Mouse (Mus musculus) liver, embryonic 12.5 days (tissue): Measurements from ENCODE around the gene Sirt1. TPM values are rescaled to one million over a fixed set of nuclear protein-coding genes. Genes with fewer than 3 reads are reported as not detected.

ENCODE experiments used
- ATAC-seq: fragments of 200-750 bp; cut with Nextera tagmentation; 2 replicates; pipeline ENCODE4 v1.8.0; 2017; ENCODE audit warnings: moderate number of reproducible peaks, mild to moderate bottlenecking, moderate library complexity
- H3K27ac ChIP-seq: fragments of 300-500 bp; sonication (generic); 2 replicates; pipeline ENCODE4 v1.5.1; 2016; ENCODE audit warnings: mild to moderate bottlenecking
- H3K27me3 ChIP-seq: fragments of 300-500 bp; sonication (generic); replicated peaks from 2 replicates; pipeline ENCODE4 v1.6.1; 2016; ENCODE audit warnings: mild to moderate bottlenecking, moderate library complexity
- H3K36me3 ChIP-seq: fragments of 300-500 bp; sonication (generic); 2 replicates; pipeline ENCODE4 v1.6.1; 2016; ENCODE audit warnings: mild to moderate bottlenecking, moderate library complexity
- H3K4me1 ChIP-seq: fragments of 300-500 bp; sonication (generic); 2 replicates; pipeline ENCODE4 v1.6.1; 2016
- H3K4me2 ChIP-seq: fragments of 300-500 bp; sonication (generic); 2 replicates; pipeline ENCODE4 v1.6.1; 2016; ENCODE audit warnings: mild to moderate bottlenecking, moderate library complexity
- H3K4me3 ChIP-seq: fragments of 300-500 bp; sonication (generic); 2 replicates; pipeline ENCODE4 v1.5.1; 2016; ENCODE audit warnings: mild to moderate bottlenecking, moderate library complexity
- H3K9ac ChIP-seq: fragments of 300-500 bp; sonication (generic); 2 replicates; pipeline ENCODE4 v1.6.1; 2016; ENCODE audit warnings: mild to moderate bottlenecking, moderate library complexity
- H3K9me3 ChIP-seq: fragments of 300-500 bp; sonication (generic); replicated peaks from 2 replicates; pipeline ENCODE4 v1.6.1; 2016; ENCODE audit warnings: mild to moderate bottlenecking, moderate library complexity
- WGBS: fragments of 180-500 bp; shearing (Covaris S2); methylation state at CpG from one replicate; pipeline ENCODE4 v1.1.7; 2016; ENCODE audit not compliant: insufficient replicate concordance; 5-methylcytosine and 5-hydroxymethylcytosine counted together
- polyA plus RNA-seq: library from polyadenylated mRNA; unstranded; fragments of >200 nt; fragmentation: Nextera tagmentation; extraction: Ambion mirVana; gene quantifications from 2 replicates; pipeline ENCODE4 v1.2.1, GENCODE M21; 2016

The Sirt1 gene
- 6.0 and 7.5 TPM in 2 replicates for polyA plus RNA-seq

GRCm38 (mm10) chr10:63381498-63382280 lies at the start of gene Sirt1:
TSS of gene Sirt1 (minus strand) at chr10:63381704.
- Histone ChIP-seq H3K4me3 (peak within 1 kb of the TSS; percentile 67), H3K4me2 (peak within 1 kb of the TSS; percentile 88), H3K27ac (no peak within 1 kb of the TSS), H3K9me3 (no peaks in the 10 kb centered on the region), H3K9ac (peak within 1 kb of the TSS; percentile 72), H3K36me3 (no peaks in the 10 kb centered on the region), H3K4me1 (peaks cover 16% of the 10 kb centered on the region), H3K27me3 (no peaks in the 10 kb centered on the region; the same call in 1 of the 2 replicates)
- 8% methylated on average over 24 of the region's 24 CpGs for WGBS
- no peak for ATAC-seq

- peak; percentile 93 for ATAC-seq
- H3K36me3 ChIP-seq: no peaks in the 10 kb centered on the region
- peak within 1 kb of the TSS; percentile 86 for H3K9ac ChIP-seq
- peak within 1 kb of the TSS; percentile 86 for H3K4me3 ChIP-seq
- no peaks in the 10 kb centered on the region for H3K27me3 ChIP-seq
- peak within 1 kb of the TSS; percentile 85 for H3K27ac ChIP-seq
- H3K4me1 ChIP-seq: peaks cover 30% of the 10 kb centered on the region
- under 1% methylated on average over 55 of the region's 55 CpGs for WGBS
- peak within 1 kb of the TSS; percentile 78 for H3K4me2 ChIP-seq
- no peaks in the 10 kb centered on the region for H3K9me3 ChIP-seq
Measured at GRCm38 (mm10) chr10:63429785-63430305, 48.3 kb upstream of the Sirt1 start, which contains the start of gene Ctnna3. TSS of gene Ctnna3 (plus strand) at chr10:63430098.

- under 1% methylated on average over 34 of the region's 34 CpGs for WGBS
- H3K4me1 ChIP-seq: peaks cover 33% of the 10 kb centered on the region
- H3K36me3 ChIP-seq: no peaks in the 10 kb centered on the region
- H3K9me3 ChIP-seq: no peaks in the 10 kb centered on the region
- peak overlapping the region; percentile 78 for H3K4me2 ChIP-seq
- peak overlapping the region; percentile 86 for H3K4me3 ChIP-seq
- H3K27me3 ChIP-seq: no peaks in the 10 kb centered on the region
- peak overlapping the region; percentile 86 for H3K9ac ChIP-seq
- H3K27ac ChIP-seq: peak overlapping the region; percentile 85
- peak; percentile 85 for ATAC-seq
Measured at GRCm38 (mm10) chr10:63429380-63429779, 47.9 kb upstream of the Sirt1 start.

DNA sequence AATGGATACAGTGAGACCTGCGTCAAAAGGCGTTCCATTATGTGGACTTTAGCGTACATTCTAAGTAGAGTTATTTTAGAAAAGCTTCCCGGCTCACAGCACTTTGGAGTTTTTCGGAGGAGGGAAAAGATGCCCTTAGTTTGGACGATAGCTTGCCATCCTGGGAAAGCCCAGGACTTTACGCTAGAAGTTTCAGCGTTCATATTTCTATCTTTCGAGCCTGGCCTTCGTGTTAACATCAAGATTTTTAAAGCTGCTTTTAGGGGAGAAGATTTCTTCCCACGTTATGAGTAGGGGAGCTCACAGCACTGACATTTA lies 47.5 kb upstream of the Sirt1 start:
- Histone ChIP-seq H3K4me3 (peak overlapping the region; percentile 86), H3K4me1 (peaks cover 37% of the 10 kb centered on the region), H3K9me3 (no peaks in the 10 kb centered on the region), H3K27ac (no peak overlapping the region), H3K4me2 (peak overlapping the region; percentile 78), H3K36me3 (no peaks in the 10 kb centered on the region), H3K9ac (peak overlapping the region; percentile 64), H3K27me3 (no peaks in the 10 kb centered on the region)
- no peak for ATAC-seq
- 5% methylated on average over 11 of the region's 11 CpGs for WGBS

DNA sequence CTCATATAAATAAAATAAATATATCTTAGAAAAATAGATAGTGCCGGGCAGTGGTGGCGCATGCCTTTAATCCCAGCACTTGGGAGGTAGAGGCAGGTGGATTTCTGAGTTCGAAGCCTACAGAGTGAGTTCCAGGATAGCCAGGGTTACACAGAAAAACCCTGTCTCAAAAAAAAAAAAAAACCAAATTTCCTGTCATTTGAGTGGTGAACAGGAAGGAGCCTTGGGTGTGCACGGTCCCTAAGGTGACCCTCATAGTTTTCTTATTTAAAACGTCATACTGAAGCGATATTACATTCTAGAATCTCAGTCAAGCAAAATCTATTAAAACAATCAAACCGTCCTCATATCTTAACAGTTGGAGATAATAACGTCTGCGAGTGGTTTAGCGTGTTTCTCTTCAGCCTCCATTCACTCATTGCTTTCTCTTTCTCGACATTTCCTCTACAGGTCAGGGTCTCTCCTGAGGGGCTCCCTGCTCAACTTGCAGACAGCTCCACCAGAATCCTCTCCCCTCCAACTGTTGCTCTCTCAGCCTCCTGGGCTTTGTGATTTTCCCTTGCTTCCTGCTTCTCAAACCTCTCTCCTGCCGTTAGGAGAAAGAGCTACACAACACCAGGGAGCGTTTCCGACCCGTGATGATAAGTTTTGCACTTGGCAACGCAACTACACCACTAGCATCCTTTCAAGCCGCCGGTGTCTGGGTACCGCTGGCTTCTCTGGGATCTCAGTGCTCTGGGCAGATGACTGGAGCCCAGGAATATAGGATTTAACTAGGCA lies 46.9 kb upstream of the Sirt1 start:
- Histone ChIP-seq H3K9me3 (no peaks in the 10 kb centered on the region), H3K27me3 (no peaks in the 10 kb centered on the region), H3K4me2 (peak overlapping the region; percentile 78), H3K36me3 (no peaks in the 10 kb centered on the region), H3K4me1 (peaks cover 42% of the 10 kb centered on the region), H3K9ac (peak overlapping the region; percentile 64), H3K27ac (no peak overlapping the region), H3K4me3 (peak overlapping the region; percentile 86)
- no peak for ATAC-seq
- 18% methylated on average over 19 of the region's 19 CpGs for WGBS

DNA sequence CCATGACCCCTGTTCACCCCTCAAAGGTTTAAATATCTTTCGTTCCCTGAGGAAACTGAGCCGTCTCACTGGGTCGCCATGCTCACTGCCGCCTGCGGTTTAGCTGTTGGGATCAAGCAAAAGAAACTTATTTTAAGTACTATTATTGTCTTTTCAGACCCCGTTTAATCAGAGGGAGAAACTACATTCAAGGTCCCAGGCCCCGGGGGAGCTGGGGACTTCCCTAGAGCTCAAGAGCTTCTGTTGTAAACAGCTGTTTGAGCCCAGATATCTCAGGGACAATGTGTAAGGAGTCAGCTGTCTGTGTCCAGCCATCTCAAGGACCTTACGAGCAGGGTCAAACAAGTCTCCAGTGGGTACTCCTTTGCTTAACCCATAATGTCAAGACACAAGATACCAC lies 45.6 kb upstream of the Sirt1 start:
- Histone ChIP-seq H3K27ac (no peak overlapping the region), H3K27me3 (no peaks in the 10 kb centered on the region), H3K36me3 (no peaks in the 10 kb centered on the region), H3K4me2 (no peak overlapping the region), H3K4me3 (no peak overlapping the region), H3K9me3 (no peaks in the 10 kb centered on the region), H3K9ac (no peak overlapping the region), H3K4me1 (peaks cover 43% of the 10 kb centered on the region)
- no peak for ATAC-seq
- WGBS: 75% methylated on average over 8 of the region's 8 CpGs

DNA sequence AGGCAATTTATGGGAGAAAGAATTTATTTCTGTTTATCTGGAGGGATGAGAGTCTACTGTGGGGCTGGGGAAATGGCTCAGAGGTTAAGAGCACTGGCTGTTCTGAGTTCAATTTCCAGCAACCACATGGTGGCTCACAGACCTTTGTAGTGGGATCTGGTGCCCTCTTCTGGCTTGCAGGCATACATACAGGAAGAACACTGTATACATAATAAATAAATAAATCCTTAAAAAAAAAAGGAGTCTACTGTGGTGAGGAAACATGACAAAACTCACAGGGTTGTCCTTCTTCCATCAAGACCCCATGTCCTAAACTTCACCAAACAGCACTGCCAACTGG lies 42.9 kb upstream of the Sirt1 start:
- no peak for ATAC-seq
- Histone ChIP-seq H3K4me1 (peaks cover 33% of the 10 kb centered on the region), H3K9me3 (no peaks in the 10 kb centered on the region), H3K27me3 (no peaks in the 10 kb centered on the region; the same call in 1 of the 2 replicates), H3K9ac (no peak overlapping the region), H3K4me2 (no peak overlapping the region), H3K4me3 (no peak overlapping the region), H3K27ac (peak overlapping the region; percentile 81), H3K36me3 (no peaks in the 10 kb centered on the region)

- H3K27ac ChIP-seq: peak overlapping the region; percentile 81
- H3K4me1 ChIP-seq: peaks cover 33% of the 10 kb centered on the region
- peak overlapping the region; percentile 29; the same call in 1 of the 2 replicates for H3K9ac ChIP-seq
- WGBS: 37% methylated on average over 9 of the region's 9 CpGs
- no peaks in the 10 kb centered on the region; the same call in 1 of the 2 replicates for H3K27me3 ChIP-seq
- peak; percentile 88 for ATAC-seq
- peak overlapping the region; percentile 38 for H3K4me2 ChIP-seq
- H3K9me3 ChIP-seq: no peaks in the 10 kb centered on the region
- H3K4me3 ChIP-seq: no peak overlapping the region
- no peaks in the 10 kb centered on the region for H3K36me3 ChIP-seq
Measured at GRCm38 (mm10) chr10:63423591-63424474, 42.3 kb upstream of the Sirt1 start.

- Histone ChIP-seq H3K27me3 (no peaks in the 10 kb centered on the region; the same call in 1 of the 2 replicates), H3K36me3 (no peaks in the 10 kb centered on the region), H3K9ac (no peak overlapping the region), H3K27ac (0 out of 2 replicates have a peak overlapping the region, but pooled peaks have one; percentile 81), H3K4me1 (peaks cover 25% of the 10 kb centered on the region), H3K4me2 (no peak overlapping the region), H3K4me3 (no peak overlapping the region), H3K9me3 (no peaks in the 10 kb centered on the region)
- WGBS: 80% methylated on average over 5 of the region's 5 CpGs
- ATAC-seq: no peak
Measured at GRCm38 (mm10) chr10:63422736-63422992, 41.2 kb upstream of the Sirt1 start.

DNA sequence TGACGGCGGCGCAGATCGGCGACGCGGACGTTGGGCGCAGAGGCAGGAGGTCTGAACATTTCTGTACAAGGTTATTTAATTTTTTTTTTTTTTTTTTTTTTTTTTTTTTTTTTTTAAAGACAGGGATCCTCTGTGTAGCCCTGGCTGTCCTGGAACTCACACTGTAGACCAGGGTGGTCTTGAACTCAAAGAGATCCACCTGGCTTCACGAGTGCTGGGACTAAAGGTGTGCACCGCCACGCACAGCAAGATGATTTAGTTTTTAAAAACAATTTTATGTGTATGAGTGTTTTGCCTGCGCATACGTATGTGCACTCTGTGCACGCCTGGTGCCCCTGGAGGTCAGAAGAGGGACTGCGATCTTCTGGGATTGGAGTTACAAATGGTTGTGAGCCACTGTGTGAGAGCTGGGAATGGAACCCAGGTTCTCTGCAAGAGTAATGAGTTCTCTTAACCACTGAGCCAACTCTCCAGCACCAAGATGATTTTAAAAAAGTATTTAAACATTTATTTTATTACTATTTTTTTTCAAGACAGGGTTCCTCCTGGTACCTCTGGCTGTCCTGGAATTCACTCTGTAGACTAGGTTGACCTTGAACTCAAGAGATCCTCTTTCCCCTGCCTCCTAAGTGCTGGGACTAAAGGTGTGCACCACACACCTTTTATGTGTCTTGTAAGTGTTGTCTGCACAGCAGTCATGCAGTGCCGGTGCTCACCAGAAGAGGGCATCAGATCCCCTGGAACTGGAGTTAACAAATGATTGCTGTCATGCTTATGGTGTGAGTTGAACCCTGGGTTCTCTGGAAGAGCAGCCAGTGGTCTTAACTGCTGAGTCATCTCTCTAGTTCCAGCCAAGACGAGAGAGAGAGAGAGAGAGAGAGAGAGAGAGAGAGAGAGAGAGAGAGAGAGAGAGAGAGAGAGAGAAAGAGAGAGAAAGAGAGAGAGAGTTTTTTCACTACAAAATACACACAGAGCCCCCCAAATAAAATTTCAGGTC lies 40.5 kb upstream of the Sirt1 start, which contains the start of gene Gm7075:
TSS of gene Gm7075 (minus strand) at position 51 of the 997 bp plus-strand sequence.
- Histone ChIP-seq H3K4me3 (no peak within 1 kb of the TSS), H3K36me3 (no peaks in the 10 kb centered on the region), H3K4me1 (peaks cover 27% of the 10 kb centered on the region), H3K9me3 (no peaks in the 10 kb centered on the region), H3K27me3 (peaks cover 2% of the 10 kb centered on the region), H3K9ac (no peak within 1 kb of the TSS), H3K4me2 (no peak within 1 kb of the TSS), H3K27ac (0 out of 2 replicates have a peak within 1 kb of the TSS, but pooled peaks have one; percentile 81)
- no peak for ATAC-seq
- 79% methylated on average over 18 of the region's 18 CpGs for WGBS
